Mouse (Mus musculus) adrenal gland, adult 18-20 months (tissue): ENCODE measurements around the gene Tnfrsf25. TPM values are rescaled to one million over a fixed set of nuclear protein-coding genes. Genes with fewer than 3 reads are reported as not detected.

Source experiments
- total RNA-seq, 2 experiments: library from RNA; stranded (reverse); gene quantifications; 1 replicate in 1 of 2; 2 replicates in 1 of 2; pipeline ENCODE4 v1.2.3; 2021

Tnfrsf25 gene
- total RNA-seq, 2 experiments from 2014 or later = 1.3 to 2.8 TPM

Other genes with a start within 250 kb of the Tnfrsf25 start
- gene Dnajc11, start 182.2 kb upstream of the Tnfrsf25 start, total RNA-seq = 10 to 100 TPM; 78.1 to 88.9 TPM
- gene Thap3, start 126.9 kb upstream of the Tnfrsf25 start, total RNA-seq = 10 to 100 TPM; 18.2 to 19.9 TPM
- gene Phf13, start 119.7 kb upstream of the Tnfrsf25 start, total RNA-seq = 10 to 100 TPM; 12.4 to 13.2 TPM
- 10 to 100 TPM; 18.3 to 28.2 TPM for gene Klhl21, start 107.1 kb upstream of the Tnfrsf25 start, total RNA-seq
- gene Zbtb48, start 88.3 kb upstream of the Tnfrsf25 start, total RNA-seq = 1 to 10 TPM; 8.3 to 8.9 TPM
- gene Tas1r1, start 77.4 kb upstream of the Tnfrsf25 start, total RNA-seq = not detected
- gene Nol9, start 76.6 kb upstream of the Tnfrsf25 start, total RNA-seq = 10 to 100 TPM; 23.6 to 33.5 TPM
- gene Plekhg5, start 43.4 kb upstream of the Tnfrsf25 start, total RNA-seq = 10 to 100 TPM in 1 of 2 experiments, 1 to 10 TPM in 1; 7.3 to 12.0 TPM
- gene Espn, start 36.4 kb downstream of the Tnfrsf25 start, total RNA-seq = 1 to 10 TPM; 1.9 to 3.3 TPM
- gene Hes2, start 42.9 kb downstream of the Tnfrsf25 start, total RNA-seq = not detected
- gene Acot7, start 62.2 kb downstream of the Tnfrsf25 start, total RNA-seq = 10 to 100 TPM; 45.7 to 54.0 TPM
- gene Gpr153, start 158.3 kb downstream of the Tnfrsf25 start, total RNA-seq = 1 to 10 TPM; 5.3 to 7.4 TPM
- not detected for gene Hes3, start 175.7 kb downstream of the Tnfrsf25 start, total RNA-seq
- 10 to 100 TPM; 52.1 to 55.6 TPM for gene Icmt, start 181.3 kb downstream of the Tnfrsf25 start, total RNA-seq
- gene Rnf207, start 203.1 kb downstream of the Tnfrsf25 start, total RNA-seq = 1 to 10 TPM in 1 of 2 experiments, under 1 TPM in 1; 0.43 to 1.3 TPM
- 100 to 1,000 TPM; 443 to 509 TPM for gene Rpl22, start 209.8 kb downstream of the Tnfrsf25 start, total RNA-seq
- gene Chd5, start 222.7 kb downstream of the Tnfrsf25 start, total RNA-seq = 1 to 10 TPM; 6.9 to 9.7 TPM